Mouse (Mus musculus) mature B cell (primary cell): ENCODE results near the gene Lst1.

Experiments
- in situ Hi-C: fragments of 300-500 bp; cut with MboI; formaldehyde crosslinking; loops from 2 replicates; pipeline ENCODE4 v1.14.3; 2019

Gene Lst1

DNA sequence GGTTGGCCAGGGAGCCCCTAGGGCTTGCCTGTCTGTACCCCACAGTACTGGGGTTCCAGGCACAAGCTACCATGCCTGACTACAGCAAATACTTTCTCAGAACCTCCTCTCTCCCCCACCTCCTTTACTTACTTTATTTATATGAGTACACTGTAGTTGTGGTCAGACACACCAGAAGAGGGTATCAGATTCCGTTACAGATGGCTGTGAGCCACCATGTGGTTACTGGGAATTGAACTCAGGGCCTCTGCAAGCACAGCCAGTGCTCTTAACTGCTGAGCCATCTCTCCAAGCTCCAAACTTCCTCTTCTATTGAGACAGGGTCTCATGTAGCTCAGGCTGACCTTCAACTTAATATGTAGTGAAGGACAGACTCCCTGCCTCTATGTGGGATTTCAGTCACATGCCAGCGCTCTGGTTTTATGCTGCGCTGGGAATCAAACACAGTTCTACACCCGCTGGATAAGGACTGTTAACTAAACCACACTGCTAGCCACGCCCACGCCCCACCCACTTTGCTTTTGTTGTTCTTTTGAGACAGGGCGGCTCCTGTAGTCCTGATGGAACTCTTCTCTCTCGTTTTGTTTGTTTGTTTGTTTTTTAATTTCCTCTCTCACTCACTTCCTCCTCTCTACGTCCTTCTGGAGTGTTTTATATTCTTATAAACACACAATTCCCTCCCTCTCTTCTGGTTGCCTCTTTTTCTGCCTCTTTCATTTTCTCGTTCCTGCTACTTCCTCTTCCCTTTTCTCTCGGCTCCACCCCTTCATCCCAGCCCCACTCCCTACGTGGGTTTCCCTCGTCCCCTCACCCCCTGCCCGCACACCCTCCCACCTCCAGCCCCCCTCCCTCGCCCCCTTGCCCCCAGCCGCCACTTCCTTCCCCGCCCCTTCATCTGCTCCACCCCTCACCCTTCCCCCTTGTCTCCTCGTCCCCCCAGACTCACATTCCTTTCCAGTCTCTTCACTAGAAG lies 2.3 kb downstream of the Lst1 start:
- in situ Hi-C loops = no loop called here

GRCm38 (mm10) chr17:35180093-35180492 lies 8.1 kb downstream of the Lst1 start:
- in situ Hi-C loops = no loop called here

DNA sequence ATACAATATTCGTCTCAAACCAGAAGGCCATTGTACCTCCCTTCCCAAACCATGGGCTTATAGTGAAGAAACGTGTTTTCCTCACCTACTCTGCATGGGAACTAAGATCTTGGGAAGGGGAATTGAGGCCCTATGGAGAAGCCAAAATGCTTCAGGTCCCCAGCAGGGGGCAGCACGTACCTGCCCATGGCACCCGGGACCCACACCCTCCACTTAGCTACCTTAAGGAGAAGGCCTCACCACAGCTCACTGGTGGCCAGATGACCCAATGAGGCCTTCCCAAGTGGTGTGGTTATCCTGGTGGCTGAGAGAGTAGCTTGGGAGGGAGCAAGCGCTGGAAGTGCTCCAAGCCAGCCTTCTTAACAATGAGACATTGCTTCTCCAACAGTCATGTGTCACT lies 9.7 kb downstream of the Lst1 start:
- in situ Hi-C loops = no loop called here

- in situ Hi-C loops = no loop called here
Observed at GRCm38 (mm10) chr17:35175968-35176367, 12.3 kb downstream of the Lst1 start, which contains the start of gene Aif1. Aif1 (minus strand) TSS chr17:35176068.

DNA sequence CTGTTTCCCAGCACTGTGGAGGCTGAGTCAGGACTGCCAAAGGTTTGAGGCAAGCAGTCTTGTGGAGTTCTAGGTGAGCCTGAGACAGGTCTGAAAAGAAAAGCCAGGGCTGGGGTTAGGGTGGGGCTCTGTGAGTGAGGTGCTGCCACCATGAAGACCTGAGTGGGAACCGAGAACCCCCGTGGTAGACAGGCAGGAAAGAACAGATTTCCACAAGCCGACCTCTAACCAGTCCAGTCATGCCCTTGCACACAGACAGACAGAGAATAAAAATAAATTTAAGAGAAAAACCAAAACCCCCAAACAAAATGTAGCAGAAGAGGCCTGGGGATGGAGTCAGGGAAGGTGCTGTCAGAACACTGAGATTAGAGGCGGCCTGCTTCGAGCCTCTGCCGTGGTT lies 12.9 kb downstream of the Lst1 start:
- in situ Hi-C loops = no loop called here

- in situ Hi-C loops = no loop called here
Observed at GRCm38 (mm10) chr17:35174201-35174977, 13.8 kb downstream of the Lst1 start.

DNA sequence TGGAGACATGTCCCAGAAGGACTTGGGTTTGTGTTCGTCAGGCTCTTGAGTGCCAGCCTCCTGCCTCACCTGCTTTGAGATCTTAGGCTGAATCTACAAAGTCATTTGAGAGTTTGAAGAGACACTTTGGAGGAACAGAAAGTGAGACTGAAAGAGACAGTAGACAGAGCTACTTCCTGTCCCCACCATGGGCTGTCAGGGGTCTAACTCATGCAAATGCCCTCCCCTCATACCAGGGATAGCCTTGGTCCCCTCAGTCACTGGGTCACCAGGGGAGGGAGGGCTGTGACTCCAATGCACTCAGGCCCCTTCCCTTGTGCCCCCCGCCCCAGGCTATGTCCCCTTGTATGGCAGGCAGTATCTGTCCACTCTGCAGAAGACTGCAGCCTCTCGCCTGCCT lies 14.9 kb downstream of the Lst1 start:
- in situ Hi-C loops = no loop called here

DNA sequence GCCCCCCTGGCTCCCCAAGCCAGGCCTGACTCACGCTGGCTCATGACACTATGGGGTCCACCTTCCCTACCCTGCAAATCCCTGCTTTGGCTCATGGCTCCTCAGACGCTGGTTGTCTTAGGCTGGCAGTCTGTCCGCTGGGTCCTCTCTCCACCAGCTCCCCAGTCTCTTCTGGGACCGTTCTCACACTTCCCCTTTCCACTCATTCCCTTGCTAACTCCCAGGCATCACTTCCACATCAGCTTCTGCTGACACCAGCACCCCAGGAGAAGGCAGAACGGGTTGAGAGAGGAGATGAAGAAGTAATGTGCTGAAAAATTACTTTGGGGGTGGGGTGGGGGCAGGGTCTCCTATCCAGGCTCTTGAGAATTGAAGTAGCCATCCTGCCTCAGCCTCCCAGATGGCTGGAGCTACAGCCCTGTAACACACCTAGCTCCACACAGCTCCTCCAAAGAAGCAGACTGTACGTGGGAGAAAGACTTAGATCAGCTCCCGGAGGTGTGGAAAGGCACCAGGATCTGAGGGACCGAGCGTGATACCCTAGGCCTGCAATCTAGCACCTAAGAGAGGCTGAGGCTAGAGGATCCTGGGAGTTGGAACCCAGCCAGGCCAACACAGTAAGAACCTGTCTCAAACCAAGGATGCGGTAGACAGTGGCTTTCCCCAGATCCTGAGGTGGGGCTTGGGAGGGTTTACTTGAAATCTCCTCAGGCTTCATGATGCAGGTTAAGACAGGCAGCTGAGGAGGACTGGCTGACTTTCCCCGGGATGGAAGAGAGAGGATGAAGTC lies 15.6 kb downstream of the Lst1 start:
- in situ Hi-C loops = no loop called here

GRCm38 (mm10) chr17:35168541-35169207 lies 19.6 kb downstream of the Lst1 start:
- in situ Hi-C loops = loop anchor here (5.0 kb wide), 1 partner anchor 64 kb away; the partner anchor contains the start of gene Atp6v1g2

DNA sequence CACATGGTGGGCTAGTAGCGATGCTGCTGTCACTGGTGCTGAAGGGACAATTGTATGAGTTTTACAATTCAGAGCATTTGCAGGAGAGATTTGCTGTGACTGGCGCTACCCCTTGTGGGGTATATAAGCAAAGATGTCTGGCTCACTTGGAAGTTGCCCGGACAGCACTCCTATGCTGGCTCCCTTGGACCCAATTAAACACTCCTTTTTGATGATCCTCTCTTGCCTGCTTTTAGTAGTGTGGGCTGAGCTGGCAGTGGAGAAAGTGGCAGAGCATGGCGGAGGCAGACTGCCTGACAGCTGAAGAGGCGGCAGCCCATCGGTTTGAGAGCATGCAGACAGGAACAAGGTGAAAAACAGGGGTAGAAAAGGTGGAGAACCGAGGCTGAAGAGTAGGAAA lies 20.4 kb downstream of the Lst1 start:
- in situ Hi-C loops = loop anchor here (5.0 kb wide), 1 partner anchor 65 kb away; the partner anchor contains the start of gene Atp6v1g2

GRCm38 (mm10) chr17:35166352-35167035 lies 21.7 kb downstream of the Lst1 start:
- in situ Hi-C loops = loop anchor here (5.0 kb wide), 1 partner anchor 66 kb away; the partner anchor contains the start of gene Atp6v1g2

GRCm38 (mm10) chr17:35165451-35166155 lies 22.6 kb downstream of the Lst1 start:
- in situ Hi-C loops = loop anchor here (5.0 kb wide), 1 partner anchor 67 kb away; the partner anchor contains the start of gene Atp6v1g2

DNA sequence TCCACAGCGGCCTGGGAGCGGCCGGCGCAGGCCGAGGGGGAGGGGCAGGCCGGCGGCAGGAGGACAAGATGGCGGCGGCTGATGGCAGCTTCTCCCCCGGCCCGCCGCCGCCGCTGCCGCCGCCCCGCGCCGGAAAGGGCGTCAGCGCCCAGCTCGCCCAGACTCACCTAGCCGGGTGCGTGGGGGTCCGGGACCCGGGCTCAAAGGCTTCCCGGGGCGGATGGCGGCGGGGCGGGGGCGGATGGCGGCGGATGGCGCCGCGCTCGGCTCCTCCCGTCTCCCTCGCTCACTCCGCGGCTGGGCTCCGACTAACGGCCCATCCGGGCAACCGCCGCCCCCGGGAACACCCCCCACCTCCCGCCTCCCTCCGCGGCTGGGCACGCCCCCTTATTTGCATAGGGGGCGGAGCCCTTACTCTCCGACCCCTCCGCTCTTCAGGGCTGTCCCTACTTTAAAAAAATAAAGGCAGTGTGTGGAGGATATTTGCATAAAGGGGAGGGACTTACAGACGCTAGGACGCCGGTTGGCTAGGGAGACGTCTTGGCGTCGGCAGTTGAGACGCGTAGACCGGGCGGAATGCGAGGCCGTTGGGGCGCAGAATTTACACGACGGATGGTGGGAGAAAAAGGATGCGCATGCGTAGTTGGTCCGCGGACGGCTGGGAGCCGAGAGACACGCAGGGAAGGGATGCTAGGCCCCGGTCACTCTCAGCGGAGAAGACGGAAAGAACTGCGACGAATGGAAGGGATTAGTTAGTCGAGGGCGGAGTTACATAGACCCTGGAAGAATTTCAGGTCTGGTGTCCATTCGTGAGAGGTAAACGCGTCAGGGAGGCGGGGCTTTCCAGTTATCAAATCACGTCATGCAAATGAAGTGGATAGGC lies 23.4 kb downstream of the Lst1 start, which contains the start of gene Prrc2a:
TSS of gene Prrc2a (minus strand) at position 330 of the 883 bp plus-strand sequence.
- in situ Hi-C loops = loop anchor here (5.0 kb wide), 1 partner anchor 67 kb away; the partner anchor contains the start of gene Atp6v1g2

GRCm38 (mm10) chr17:35164218-35164567 lies 24.0 kb downstream of the Lst1 start:
- in situ Hi-C loops = no loop called here

- in situ Hi-C loops = no loop called here
Observed at GRCm38 (mm10) chr17:35163326-35164081, 24.7 kb downstream of the Lst1 start.

- in situ Hi-C loops = no loop called here
Observed at GRCm38 (mm10) chr17:35162730-35163129, 25.5 kb downstream of the Lst1 start.

DNA sequence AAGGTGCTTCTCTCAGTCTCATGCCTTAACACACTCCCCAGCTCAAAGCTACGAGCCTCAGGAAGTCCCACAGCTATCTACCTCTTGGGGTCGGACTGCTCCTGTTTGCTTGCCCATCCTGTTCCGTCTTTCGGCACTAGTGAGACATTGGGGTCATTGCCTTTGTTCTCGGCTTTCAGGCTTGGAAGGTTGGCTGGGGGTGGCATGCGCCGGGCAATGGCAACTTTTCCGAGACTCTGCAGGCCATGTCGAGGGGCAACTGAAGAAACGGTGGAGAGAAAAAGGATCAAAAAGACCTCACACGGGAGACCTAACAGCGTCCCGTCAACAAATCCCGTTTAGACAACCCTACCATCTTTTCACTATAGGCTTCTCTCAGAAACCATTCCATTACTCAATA lies 26.1 kb downstream of the Lst1 start:
- in situ Hi-C loops = no loop called here

DNA sequence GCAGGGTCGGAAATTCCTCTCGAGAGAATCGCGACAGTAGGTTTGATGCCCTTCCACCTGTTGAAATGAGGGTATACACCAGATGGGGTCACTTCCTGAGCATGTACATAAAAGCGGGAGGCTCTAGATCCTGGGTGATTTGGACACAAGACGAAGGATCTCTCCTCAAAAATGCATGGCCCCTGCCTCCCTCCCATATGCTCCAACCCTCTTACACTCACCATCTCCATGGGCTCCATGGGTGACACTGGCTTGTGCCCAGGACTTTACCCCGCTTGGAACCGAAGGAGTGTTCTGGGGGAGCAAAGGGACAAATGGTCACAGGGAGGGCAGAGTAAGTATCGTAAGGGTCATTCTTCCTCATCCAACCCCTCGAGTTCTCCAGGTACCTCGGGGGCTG lies 26.8 kb downstream of the Lst1 start:
- in situ Hi-C loops = no loop called here
